Mouse (Mus musculus): ENCODE results near the gene Dgki.

DNA sequence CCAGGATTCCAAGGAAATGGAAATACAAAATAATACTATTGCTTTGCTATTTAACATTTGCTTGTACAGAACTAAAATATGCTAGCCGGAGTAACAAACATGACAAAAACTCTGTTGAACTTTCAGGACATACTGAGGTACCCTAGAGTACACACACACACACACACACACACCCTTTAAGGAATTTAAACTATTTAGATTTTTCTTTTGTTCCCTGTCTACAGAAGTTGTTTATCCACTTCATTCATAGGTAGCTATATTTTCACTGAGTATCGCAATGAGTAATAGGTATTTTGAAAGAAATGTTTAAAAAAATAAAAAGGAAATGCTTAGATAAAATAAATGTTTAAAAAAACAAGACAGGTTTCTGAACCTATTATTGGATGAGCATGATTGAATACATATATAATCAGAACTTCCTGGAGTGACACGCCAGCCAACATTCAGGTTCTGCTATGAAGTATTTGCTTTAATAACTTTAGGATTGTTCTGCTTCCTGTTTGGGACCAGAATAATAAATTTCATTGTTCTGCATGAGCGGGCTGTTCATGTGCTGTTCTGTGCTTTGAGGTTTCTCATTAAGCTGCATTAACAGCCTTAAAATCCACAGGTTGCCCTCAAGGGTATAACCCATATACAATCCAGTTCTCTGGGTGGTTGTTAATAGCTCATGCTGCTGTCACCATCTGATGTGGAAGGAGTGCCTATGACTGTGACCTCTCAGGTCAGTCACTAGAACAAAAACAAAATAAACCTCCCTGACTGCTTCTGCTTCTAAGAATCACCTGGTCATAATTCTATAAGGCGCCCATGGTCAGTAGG, 457.7 kb downstream of the Dgki start:
- TF ChIP-seq POLR2A (IDR thresholded peaks at IDR 0.05; ENCODE audit: control insufficient read depth in 1 of 2, insufficient read depth in 1 of 2, low read depth in 1 of 2, low read length in 2 of 2, poor library complexity in 1 of 2), result no peak
- TF ChIP-seq ZC3H11A (IDR thresholded peaks at IDR 0.05; ENCODE audit: low read depth, low read length), result no peak
- TF ChIP-seq CTCF (IDR thresholded peaks at IDR 0.05 in 2 of 3, conservative IDR thresholded peaks at IDR 0.05 in 1 of 3; ENCODE audit: control insufficient read depth in 1 of 3, insufficient read depth in 1 of 3, low read depth in 2 of 3, low read length in 3 of 3, poor library complexity in 1 of 3, severe bottlenecking in 1 of 3), result no peak
- no peak for TF ChIP-seq MAX (IDR thresholded peaks at IDR 0.05; ENCODE audit: low read length)
- no peak for TF ChIP-seq MAZ (IDR thresholded peaks at IDR 0.05; ENCODE audit: low read depth, low read length)
- no peak for TF ChIP-seq RCOR1 (IDR thresholded peaks at IDR 0.05; ENCODE audit: low read depth, low read length)
- no peak for TF ChIP-seq TAL1 (IDR thresholded peaks at IDR 0.05; ENCODE audit: low read length)
- TF ChIP-seq POLR2AphosphoS2 (IDR thresholded peaks at IDR 0.05; ENCODE audit: low read length), result no peak
- TF ChIP-seq RAD21 (IDR thresholded peaks at IDR 0.05; ENCODE audit: low read depth, low read length), result no peak
- TF ChIP-seq ETS1 (IDR thresholded peaks at IDR 0.05; ENCODE audit: low read depth, low read length), result no peak
- TF ChIP-seq ZNF384 (IDR thresholded peaks at IDR 0.05; ENCODE audit: low read depth, low read length), result no peak
